Mouse (Mus musculus): ENCODE measurements around the gene Zfp85. TPM values are rescaled to one million over a fixed set of nuclear protein-coding genes. Genes with fewer than 3 reads are reported as not detected.

Gene Zfp85
- total RNA-seq, 2 experiments from 2014 or later, result 7.0 to 7.8 TPM

Other genes starting within 250 kb of the Zfp85 start
- under 1 TPM in 1 of 2 experiments, not detected in 1; 0.81 TPM for gene Gm26965, start 229.1 kb downstream of the Zfp85 start, total RNA-seq (2021)
- 10 to 100 TPM; 18.7 to 20.7 TPM for gene Zfp87, start 229.1 kb downstream of the Zfp85 start, total RNA-seq (2021)
- 10 to 100 TPM in 1 of 2 experiments, 1 to 10 TPM in 1; 9.5 to 11.0 TPM for gene Zfp748, start 201.4 kb downstream of the Zfp85 start, total RNA-seq (2021)
- gene Zfp729b, start 145.5 kb downstream of the Zfp85 start, total RNA-seq (2021), result 1 to 10 TPM; 7.7 to 8.1 TPM
- gene Gm49345, start 117.5 kb downstream of the Zfp85 start, total RNA-seq (2021), result 1 to 10 TPM; 1.3 to 3.7 TPM
- 1 to 10 TPM; 9.1 to 10.0 TPM for gene Zfp729a, start 117.4 kb downstream of the Zfp85 start, total RNA-seq (2021)
- 10 to 100 TPM; 20.9 to 21.8 TPM for gene Zfp738, start 68.2 kb downstream of the Zfp85 start, total RNA-seq (2021)
- gene Zfp65, start 26.1 kb downstream of the Zfp85 start, total RNA-seq (2021), result 10 to 100 TPM; 13.8 to 14.7 TPM
- 1 to 10 TPM; 4.0 to 4.5 TPM for gene Zfp493, start 24.5 kb upstream of the Zfp85 start, total RNA-seq (2021)
- gene Zfp273, start 58.5 kb upstream of the Zfp85 start, total RNA-seq (2021), result 1 to 10 TPM; 7.8 to 8.3 TPM
- 1 to 10 TPM; 7.6 to 9.3 TPM for gene Gm10037, start 75.9 kb upstream of the Zfp85 start, total RNA-seq (2021)
- gene BC048507, start 108.1 kb upstream of the Zfp85 start, total RNA-seq (2021), result not detected

All from layer of hippocampus, adult 18-20 months (tissue).